Mouse (Mus musculus) liver, embryonic 12.5 days (tissue): Measurements from ENCODE around the gene Rassf8. TPM values are rescaled to one million over a fixed set of nuclear protein-coding genes. Genes with fewer than 3 reads are reported as not detected.

Experiments used
- ATAC-seq: fragments of 200-750 bp; cut with Nextera tagmentation; 2 replicates; pipeline ENCODE4 v1.8.0; 2017; ENCODE audit warnings: moderate number of reproducible peaks, mild to moderate bottlenecking, moderate library complexity
- H3K27ac ChIP-seq: fragments of 300-500 bp; sonication (generic); 2 replicates; pipeline ENCODE4 v1.5.1; 2016; ENCODE audit warnings: mild to moderate bottlenecking
- H3K27me3 ChIP-seq: fragments of 300-500 bp; sonication (generic); replicated peaks from 2 replicates; pipeline ENCODE4 v1.6.1; 2016; ENCODE audit warnings: mild to moderate bottlenecking, moderate library complexity
- H3K36me3 ChIP-seq: fragments of 300-500 bp; sonication (generic); 2 replicates; pipeline ENCODE4 v1.6.1; 2016; ENCODE audit warnings: mild to moderate bottlenecking, moderate library complexity
- H3K4me1 ChIP-seq: fragments of 300-500 bp; sonication (generic); 2 replicates; pipeline ENCODE4 v1.6.1; 2016
- H3K4me2 ChIP-seq: fragments of 300-500 bp; sonication (generic); 2 replicates; pipeline ENCODE4 v1.6.1; 2016; ENCODE audit warnings: mild to moderate bottlenecking, moderate library complexity
- H3K4me3 ChIP-seq: fragments of 300-500 bp; sonication (generic); 2 replicates; pipeline ENCODE4 v1.5.1; 2016; ENCODE audit warnings: mild to moderate bottlenecking, moderate library complexity
- H3K9ac ChIP-seq: fragments of 300-500 bp; sonication (generic); 2 replicates; pipeline ENCODE4 v1.6.1; 2016; ENCODE audit warnings: mild to moderate bottlenecking, moderate library complexity
- H3K9me3 ChIP-seq: fragments of 300-500 bp; sonication (generic); replicated peaks from 2 replicates; pipeline ENCODE4 v1.6.1; 2016; ENCODE audit warnings: mild to moderate bottlenecking, moderate library complexity
- WGBS: fragments of 180-500 bp; shearing (Covaris S2); methylation state at CpG from one replicate; pipeline ENCODE4 v1.1.7; 2016; ENCODE audit not compliant: insufficient replicate concordance; 5-methylcytosine and 5-hydroxymethylcytosine counted together
- polyA plus RNA-seq: library from polyadenylated mRNA; unstranded; fragments of >200 nt; fragmentation: Nextera tagmentation; extraction: Ambion mirVana; gene quantifications from 2 replicates; pipeline ENCODE4 v1.2.1, GENCODE M21; 2016

The Rassf8 gene
- 0.94 and 1.2 TPM in 2 replicates for polyA plus RNA-seq

GRCm38 (mm10) chr6:145746132-145746849 is at the start of gene Rassf8:
Gene Rassf8 (plus strand): TSS chr6:145746748.
- H3K4me2 ChIP-seq, result peak within 1 kb of the TSS; percentile 80
- H3K9me3 ChIP-seq, result no peaks in the 10 kb centered on the region
- peaks cover 65% of the 10 kb centered on the region for H3K27me3 ChIP-seq
- peak within 1 kb of the TSS; percentile 67 for H3K27ac ChIP-seq
- WGBS, result 4% methylated on average over 63 of the region's 71 CpGs
- peaks cover 17% of the 10 kb centered on the region for H3K4me1 ChIP-seq
- H3K4me3 ChIP-seq, result peak within 1 kb of the TSS; percentile 64
- peak; percentile 91 for ATAC-seq
- H3K9ac ChIP-seq, result peak within 1 kb of the TSS; percentile 65
- no peaks in the 10 kb centered on the region for H3K36me3 ChIP-seq

GRCm38 (mm10) chr6:145701021-145701540 is 45.5 kb upstream of the Rassf8 start:
- ATAC-seq, result no peak
- WGBS, result 64% methylated on average over 8 of the region's 8 CpGs
- H3K4me1 ChIP-seq, result no peaks in the 10 kb centered on the region

GRCm38 (mm10) chr6:145703667-145704066 is 42.9 kb upstream of the Rassf8 start:
- no peak for ATAC-seq
- H3K27me3 ChIP-seq, result no peaks in the 10 kb centered on the region

More at GRCm38 (mm10) chr6:145701021-145701540, 45.5 kb upstream of the Rassf8 start:
- Histone ChIP-seq H3K27me3 (no peaks in the 10 kb centered on the region), H3K9ac (no peak overlapping the region), H3K27ac (no peak overlapping the region), H3K9me3 (no peaks in the 10 kb centered on the region), H3K4me3 (no peak overlapping the region), H3K4me2 (no peak overlapping the region), H3K36me3 (no peaks in the 10 kb centered on the region)

GRCm38 (mm10) chr6:145709956-145710720 is 36.4 kb upstream of the Rassf8 start:
- no peaks in the 10 kb centered on the region for H3K27me3 ChIP-seq
- no peak overlapping the region for H3K4me2 ChIP-seq
- no peak overlapping the region for H3K27ac ChIP-seq
- no peaks in the 10 kb centered on the region for H3K36me3 ChIP-seq
- WGBS, result 77% methylated on average over 18 of the region's 18 CpGs
- no peaks in the 10 kb centered on the region for H3K9me3 ChIP-seq
- H3K4me1 ChIP-seq, result no peaks in the 10 kb centered on the region
- no peak overlapping the region for H3K9ac ChIP-seq
- no peak for ATAC-seq
- H3K4me3 ChIP-seq, result no peak overlapping the region

More at GRCm38 (mm10) chr6:145703667-145704066, 42.9 kb upstream of the Rassf8 start:
- Histone ChIP-seq H3K9ac (no peak overlapping the region), H3K36me3 (no peaks in the 10 kb centered on the region), H3K4me2 (no peak overlapping the region), H3K4me3 (no peak overlapping the region), H3K9me3 (no peaks in the 10 kb centered on the region), H3K27ac (no peak overlapping the region), H3K4me1 (no peaks in the 10 kb centered on the region)
- 70% methylated on average over 6 of the region's 6 CpGs for WGBS

GRCm38 (mm10) chr6:145710797-145711196 is 35.8 kb upstream of the Rassf8 start:
- no peaks in the 10 kb centered on the region for H3K9me3 ChIP-seq
- no peak for ATAC-seq
- no peaks in the 10 kb centered on the region for H3K36me3 ChIP-seq
- WGBS, result 66% methylated on average over 3 of the region's 3 CpGs
- H3K27me3 ChIP-seq, result no peaks in the 10 kb centered on the region
- H3K4me2 ChIP-seq, result no peak overlapping the region
- H3K9ac ChIP-seq, result no peak overlapping the region
- H3K27ac ChIP-seq, result no peak overlapping the region
- no peaks in the 10 kb centered on the region for H3K4me1 ChIP-seq
- no peak overlapping the region for H3K4me3 ChIP-seq

GRCm38 (mm10) chr6:145711320-145711719 is 35.2 kb upstream of the Rassf8 start:
- Histone ChIP-seq H3K9ac (no peak overlapping the region), H3K4me1 (no peaks in the 10 kb centered on the region), H3K27me3 (no peaks in the 10 kb centered on the region), H3K27ac (no peak overlapping the region), H3K4me2 (no peak overlapping the region), H3K9me3 (no peaks in the 10 kb centered on the region), H3K36me3 (no peaks in the 10 kb centered on the region), H3K4me3 (no peak overlapping the region)
- 71% methylated on average over 5 of the region's 5 CpGs for WGBS
- no peak for ATAC-seq

- WGBS, result 54% methylated on average over 8 of the region's 8 CpGs
- H3K27ac ChIP-seq, result no peak overlapping the region
- no peak overlapping the region for H3K4me3 ChIP-seq
- H3K36me3 ChIP-seq, result no peaks in the 10 kb centered on the region
- no peak for ATAC-seq
- H3K9ac ChIP-seq, result no peak overlapping the region
- H3K9me3 ChIP-seq, result no peaks in the 10 kb centered on the region
- no peak overlapping the region for H3K4me2 ChIP-seq
- no peaks in the 10 kb centered on the region for H3K27me3 ChIP-seq
- no peaks in the 10 kb centered on the region for H3K4me1 ChIP-seq
These were observed 33.1 kb upstream of the Rassf8 start for GRCm38 (mm10) chr6:145713241-145714114.

GRCm38 (mm10) chr6:145714131-145714530 is 32.4 kb upstream of the Rassf8 start:
- no peak for ATAC-seq
- Histone ChIP-seq H3K4me3 (no peak overlapping the region), H3K27me3 (no peaks in the 10 kb centered on the region), H3K27ac (no peak overlapping the region), H3K9me3 (no peaks in the 10 kb centered on the region), H3K9ac (no peak overlapping the region), H3K4me1 (no peaks in the 10 kb centered on the region), H3K4me2 (no peak overlapping the region), H3K36me3 (no peaks in the 10 kb centered on the region)
- WGBS, result 47% methylated on average over 1 of the region's 1 CpGs

GRCm38 (mm10) chr6:145722596-145722995 is 24.0 kb upstream of the Rassf8 start:
- no peaks in the 10 kb centered on the region for H3K36me3 ChIP-seq
- H3K9me3 ChIP-seq, result no peaks in the 10 kb centered on the region
- no peak for ATAC-seq
- no peak overlapping the region for H3K9ac ChIP-seq
- no peak overlapping the region for H3K4me3 ChIP-seq
- no peaks in the 10 kb centered on the region for H3K27me3 ChIP-seq
- H3K4me2 ChIP-seq, result no peak overlapping the region
- WGBS, result 65% methylated on average over 7 of the region's 7 CpGs
- H3K27ac ChIP-seq, result no peak overlapping the region
- no peaks in the 10 kb centered on the region for H3K4me1 ChIP-seq

GRCm38 (mm10) chr6:145723131-145723863 is 23.3 kb upstream of the Rassf8 start:
- no peaks in the 10 kb centered on the region for H3K27me3 ChIP-seq
- no peaks in the 10 kb centered on the region for H3K36me3 ChIP-seq
- no peak overlapping the region for H3K4me3 ChIP-seq
- no peaks in the 10 kb centered on the region for H3K4me1 ChIP-seq
- H3K27ac ChIP-seq, result no peak overlapping the region
- ATAC-seq, result no peak
- H3K9me3 ChIP-seq, result no peaks in the 10 kb centered on the region
- no peak overlapping the region for H3K9ac ChIP-seq
- WGBS, result 65% methylated on average over 13 of the region's 13 CpGs
- no peak overlapping the region for H3K4me2 ChIP-seq

GRCm38 (mm10) chr6:145725849-145726248 is 20.7 kb upstream of the Rassf8 start:
- no peak overlapping the region for H3K4me2 ChIP-seq
- H3K9ac ChIP-seq, result no peak overlapping the region
- no peaks in the 10 kb centered on the region for H3K4me1 ChIP-seq
- no peak for ATAC-seq
- no peak overlapping the region for H3K27ac ChIP-seq
- no peaks in the 10 kb centered on the region for H3K27me3 ChIP-seq
- H3K9me3 ChIP-seq, result no peaks in the 10 kb centered on the region
- no peaks in the 10 kb centered on the region for H3K36me3 ChIP-seq
- no peak overlapping the region for H3K4me3 ChIP-seq
- 63% methylated on average over 10 of the region's 10 CpGs for WGBS
